Mouse (Mus musculus): Measurements from ENCODE around the gene Eloa.
"Not testable (repeated sequence)": the region's sequence is repeated elsewhere in the genome, so short reads cannot be mapped to it uniquely, and the experiment has no call there.

Eloa gene

DNA sequence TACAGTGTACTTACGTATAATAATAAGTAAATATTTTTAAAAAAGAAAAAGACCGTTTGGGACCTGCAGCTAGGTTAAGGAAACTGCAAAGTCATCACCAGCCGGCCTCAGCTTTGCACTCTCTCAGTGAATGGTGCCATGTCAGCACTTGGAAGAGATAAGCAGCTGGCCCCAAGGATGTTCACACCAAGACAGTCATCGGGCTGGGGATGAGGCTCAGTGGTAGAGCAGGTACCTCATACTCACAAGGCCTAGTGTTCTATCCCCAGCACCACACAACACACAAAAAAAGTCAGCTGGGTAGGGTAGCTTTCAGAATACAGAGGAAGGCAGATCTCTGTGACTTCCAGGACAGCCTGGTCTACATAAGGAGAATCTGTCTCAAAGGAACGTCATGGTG, 36.4 kb downstream of the Eloa start:
- no peak for DNase-seq (ENCODE audit: low read depth, low spot score)

DNA sequence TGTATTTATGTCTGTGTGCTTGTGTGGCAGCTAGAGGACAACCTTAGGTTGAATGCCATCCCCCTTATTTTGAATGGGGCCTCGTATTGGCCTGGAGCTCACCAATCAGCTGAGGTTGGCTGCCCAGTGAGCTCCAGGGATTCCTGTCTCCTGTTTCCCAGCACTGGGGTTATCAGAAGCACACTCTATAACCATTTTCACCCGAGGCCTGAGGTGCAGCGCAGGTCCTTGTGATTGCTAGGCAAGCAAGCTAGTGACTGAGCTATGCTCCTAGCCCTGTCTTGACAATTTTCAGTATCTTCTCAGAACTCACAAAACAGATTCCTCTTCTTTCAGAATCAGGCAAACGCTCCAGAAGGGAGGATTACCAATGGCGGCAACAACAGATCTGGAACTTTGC, 37.0 kb downstream of the Eloa start:
- no peak for DNase-seq (ENCODE audit: low read depth, low spot score)

DNA sequence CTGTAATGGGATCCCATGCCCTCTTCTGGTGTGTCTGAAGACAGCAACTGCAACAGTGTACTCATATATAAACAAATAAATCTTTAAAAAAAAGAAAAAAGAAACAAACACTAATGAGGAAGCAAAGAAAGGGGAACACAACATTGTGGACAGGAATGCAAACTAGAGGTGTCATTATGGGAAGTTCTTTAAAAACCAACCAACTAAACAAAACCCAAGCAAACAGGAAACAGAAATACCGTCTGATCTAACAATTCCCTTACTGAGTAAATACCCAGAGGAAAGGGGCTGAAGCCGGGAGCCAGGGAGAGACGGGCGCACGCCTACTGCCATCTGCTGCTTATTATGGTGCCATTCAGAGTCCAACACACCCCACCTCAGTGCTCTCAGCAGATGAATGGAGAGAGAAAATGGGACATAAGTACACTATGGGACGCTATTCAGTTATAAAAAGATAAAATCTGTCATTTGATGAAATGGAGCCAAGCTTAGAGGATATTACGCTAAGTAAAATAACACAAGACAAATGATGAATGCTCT, 40.0 kb downstream of the Eloa start:
- DNase-seq (ENCODE audit: low read depth, low spot score): no peak

DNA sequence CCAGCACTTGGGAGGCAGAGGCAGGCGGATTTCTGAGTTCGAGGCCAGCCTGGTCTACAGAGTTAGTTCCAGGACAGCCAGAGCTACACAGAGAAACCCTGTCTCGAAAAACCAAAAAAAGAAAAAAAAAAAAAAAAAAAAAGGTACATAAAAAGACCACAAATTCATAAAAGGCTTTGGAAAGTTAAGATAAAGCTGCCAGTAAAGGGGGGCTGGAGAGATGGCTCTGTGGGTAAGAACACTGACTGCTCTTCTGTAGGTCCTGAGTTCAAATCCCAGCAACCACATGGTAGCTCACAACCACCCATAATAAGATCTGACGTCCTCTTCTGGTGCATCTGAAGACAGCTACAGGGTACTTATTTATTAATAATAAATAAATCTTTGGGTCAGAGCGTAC, 41.3 kb downstream of the Eloa start:
- DNase-seq (ENCODE audit: low read depth, low spot score): not testable (repeated sequence)

DNA sequence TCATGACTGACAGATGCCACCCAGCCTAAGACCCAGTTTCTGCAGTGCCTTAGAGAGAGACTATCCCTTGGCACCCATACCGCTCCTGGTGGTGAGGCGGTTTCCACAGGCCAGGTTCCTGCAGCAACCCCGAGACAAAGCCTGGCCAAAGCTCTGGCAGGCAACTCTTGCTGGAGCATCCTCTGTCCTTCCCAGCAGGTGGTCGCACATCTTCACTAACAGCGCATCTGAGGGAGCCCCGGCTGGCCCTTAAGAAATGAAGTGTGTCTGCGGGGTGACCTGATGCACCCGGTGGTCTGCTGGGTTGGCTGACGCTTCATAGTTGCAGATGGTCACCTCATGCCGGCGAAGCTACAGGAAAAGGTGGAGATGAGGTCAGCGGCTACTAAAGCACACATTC, 45.4 kb downstream of the Eloa start:
- no peak for DNase-seq (ENCODE audit: low read depth, low spot score)

DNA sequence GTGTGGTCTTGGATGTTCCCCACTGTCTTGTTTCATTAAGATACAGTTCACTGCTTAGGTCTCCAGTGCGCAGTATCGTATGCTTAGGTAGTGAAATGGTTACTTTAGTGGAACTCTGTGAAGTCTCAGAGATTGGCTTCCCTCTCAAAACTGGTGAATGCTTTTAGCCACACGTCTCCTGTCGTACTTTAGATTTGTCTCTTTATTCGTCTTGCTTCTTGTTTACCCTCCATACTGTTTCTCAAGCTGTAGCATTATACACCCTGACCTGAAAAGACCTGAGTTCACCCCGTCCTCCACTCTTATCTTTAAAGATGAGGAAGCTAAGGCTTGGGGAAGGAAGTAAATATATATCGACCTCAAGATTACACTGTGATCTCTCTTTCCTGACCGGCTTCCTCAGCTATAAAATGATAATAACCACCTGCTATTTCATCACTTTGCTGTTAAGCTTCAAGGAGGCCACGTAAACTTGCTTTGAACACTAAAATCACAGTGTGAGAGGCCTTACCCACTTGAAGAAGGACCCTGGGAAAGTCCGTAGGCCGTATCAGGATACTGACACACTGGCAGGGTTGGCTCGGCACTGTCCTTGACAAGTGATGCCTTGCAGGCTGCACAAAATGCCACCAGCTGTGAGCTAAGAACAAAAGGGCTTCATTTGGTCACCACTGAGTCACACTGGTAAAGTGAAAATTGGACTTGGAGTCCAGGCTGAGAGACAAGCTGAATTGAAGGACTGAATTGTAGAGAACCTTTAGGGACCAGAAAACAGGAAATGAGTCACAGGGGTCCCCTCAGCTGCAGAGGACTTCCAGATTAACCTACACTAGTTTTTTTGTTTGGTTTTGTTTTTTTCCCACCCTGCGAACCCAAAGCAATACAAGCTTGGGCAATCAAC, 48.4 kb downstream of the Eloa start:
- DNase-seq (ENCODE audit: low read depth, low spot score): no peak

DNA sequence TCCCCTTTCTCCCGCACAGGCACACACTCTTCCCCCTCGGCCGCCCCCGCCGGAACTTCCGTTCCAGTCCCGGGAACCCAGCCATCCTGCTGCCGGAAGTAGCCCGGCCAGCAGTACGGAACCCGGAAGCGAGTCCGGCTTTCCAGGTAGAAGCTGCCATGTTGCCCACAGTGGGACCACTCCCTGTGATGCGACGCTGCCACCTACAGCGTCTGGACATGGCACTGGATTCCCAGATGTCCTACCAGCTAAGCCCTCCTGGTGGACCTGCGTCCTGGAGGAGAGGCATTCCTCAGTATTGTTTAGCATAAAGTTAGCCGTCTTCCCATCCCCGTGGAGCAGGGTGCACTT, 49.0 kb downstream of the Eloa start, which contains the start of gene Lypla2:
TSS of gene Lypla2 (minus strand) at position 71 of the 351 bp plus-strand sequence.
- DNase-seq (ENCODE audit: low read depth, low spot score): peak; percentile 64

DNA sequence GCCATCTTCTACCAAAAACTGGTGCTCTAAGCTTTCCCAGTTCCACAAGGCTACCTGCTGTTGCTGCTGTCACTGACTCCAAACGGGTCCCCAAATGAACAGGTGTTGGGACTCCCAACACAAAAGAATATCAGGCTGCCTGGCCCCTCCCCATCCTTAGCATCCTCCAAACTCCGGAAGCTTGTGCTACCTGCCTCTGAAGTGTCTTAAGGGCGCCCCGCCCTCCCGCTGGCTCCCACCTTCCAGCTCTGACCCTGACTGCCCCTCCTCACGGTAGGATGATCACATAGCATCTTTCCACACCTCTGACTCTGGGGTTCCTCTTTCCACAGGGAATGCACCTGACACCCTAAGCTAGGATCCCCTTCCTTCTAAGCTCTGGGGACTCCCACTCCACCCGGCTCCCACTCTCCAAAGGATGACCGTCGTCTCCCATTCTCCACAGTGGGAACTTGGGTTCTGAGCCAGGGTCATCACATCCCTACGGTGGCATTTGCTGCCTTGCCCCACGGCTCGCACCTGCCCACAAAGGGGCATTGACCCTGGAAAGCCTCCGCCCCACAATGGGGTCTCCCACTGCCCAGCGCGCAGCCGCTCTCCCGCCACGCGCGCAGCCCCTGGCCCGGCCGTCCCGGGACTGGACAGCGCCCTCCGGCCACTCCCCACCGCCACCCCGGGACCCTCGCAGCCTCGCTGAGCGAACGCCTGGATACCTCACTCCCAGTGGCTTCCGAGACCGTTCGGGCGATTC, 49.6 kb downstream of the Eloa start:
- DNase-seq (ENCODE audit: low read depth, low spot score): no peak

DNA sequence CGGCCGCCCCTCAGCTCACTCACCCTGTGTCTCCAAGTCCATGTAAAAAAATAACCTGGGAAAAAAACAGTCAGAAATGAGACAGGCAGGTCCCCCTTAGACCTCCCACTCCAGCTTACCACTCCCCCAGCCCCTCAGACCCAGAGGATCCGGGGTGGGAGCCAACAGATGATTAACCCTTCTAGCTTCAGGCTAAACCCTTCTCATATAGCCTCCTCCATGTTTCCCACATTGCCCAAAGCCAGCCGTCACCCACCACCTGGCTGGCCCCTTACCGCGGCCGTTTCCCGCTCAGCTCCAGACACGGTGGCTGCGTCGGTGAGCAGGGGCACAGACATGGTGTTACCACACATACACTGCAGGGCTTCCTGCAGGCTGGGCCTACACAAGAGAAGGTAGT, 51.0 kb downstream of the Eloa start:
- DNase-seq (ENCODE audit: low read depth, low spot score): no peak

DNA sequence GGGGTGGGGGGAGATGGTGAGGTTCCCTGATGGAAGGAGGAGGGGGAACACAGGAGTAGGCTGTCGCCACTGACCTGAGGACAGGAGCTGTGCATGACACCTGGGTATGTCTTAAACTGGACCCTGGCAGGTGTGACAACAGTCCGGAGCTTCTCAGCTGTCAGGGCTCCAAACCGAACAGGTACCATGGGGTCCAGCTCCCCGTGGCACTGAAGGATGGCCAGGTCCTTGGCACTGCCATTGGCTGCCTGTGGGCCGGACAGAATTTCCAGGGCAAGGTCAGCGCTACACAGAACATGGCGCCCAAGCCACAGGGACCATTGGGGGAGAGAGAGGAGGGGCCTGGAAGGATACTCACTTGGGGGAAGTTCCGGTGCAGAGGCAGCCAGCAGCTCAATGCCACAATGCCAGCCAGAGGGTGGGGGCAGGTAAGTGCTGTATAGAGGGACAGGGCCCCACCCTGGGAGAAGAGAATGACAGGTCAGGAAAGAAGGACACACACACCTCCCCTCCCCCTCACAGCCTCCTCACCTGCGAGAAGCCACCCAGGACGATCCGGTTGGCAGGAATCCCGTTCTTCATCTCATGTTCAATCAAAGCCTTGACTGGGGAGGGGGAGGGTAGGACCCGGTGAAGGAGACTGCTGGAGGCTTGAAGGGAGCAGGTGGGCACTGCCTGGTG, 52.4 kb downstream of the Eloa start:
- DNase-seq (ENCODE audit: low read depth, low spot score): no peak

DNA sequence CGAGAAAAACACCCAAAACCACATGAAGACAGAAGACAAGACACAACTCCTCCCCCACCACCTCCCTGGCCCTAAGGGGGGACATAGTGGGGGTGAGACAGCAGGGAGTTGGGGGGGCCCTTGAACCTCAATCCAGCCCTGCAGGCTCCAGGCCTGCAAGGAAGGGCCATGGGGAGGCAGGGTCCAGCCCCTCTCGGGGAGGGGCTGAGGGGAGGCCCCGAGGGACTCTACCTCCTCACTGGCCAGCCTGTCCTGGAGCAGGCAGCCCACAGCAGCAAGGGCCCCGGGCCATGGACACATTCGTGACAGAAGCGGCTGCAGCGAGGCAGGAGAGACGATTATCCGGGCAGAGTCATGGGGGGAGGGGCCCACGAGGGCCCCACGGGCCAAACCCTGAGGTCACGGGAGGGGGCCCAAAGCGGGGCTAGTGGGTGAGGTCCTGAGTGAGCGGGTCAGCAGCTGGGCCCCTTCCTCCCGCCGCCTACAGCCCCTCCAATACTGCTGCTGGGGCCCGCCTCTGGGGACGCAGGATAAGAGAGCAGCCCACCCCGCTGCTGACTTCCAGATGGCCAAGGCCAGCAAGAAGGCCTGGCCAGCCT, 53.2 kb downstream of the Eloa start:
- no peak for DNase-seq (ENCODE audit: low read depth, low spot score)

DNA sequence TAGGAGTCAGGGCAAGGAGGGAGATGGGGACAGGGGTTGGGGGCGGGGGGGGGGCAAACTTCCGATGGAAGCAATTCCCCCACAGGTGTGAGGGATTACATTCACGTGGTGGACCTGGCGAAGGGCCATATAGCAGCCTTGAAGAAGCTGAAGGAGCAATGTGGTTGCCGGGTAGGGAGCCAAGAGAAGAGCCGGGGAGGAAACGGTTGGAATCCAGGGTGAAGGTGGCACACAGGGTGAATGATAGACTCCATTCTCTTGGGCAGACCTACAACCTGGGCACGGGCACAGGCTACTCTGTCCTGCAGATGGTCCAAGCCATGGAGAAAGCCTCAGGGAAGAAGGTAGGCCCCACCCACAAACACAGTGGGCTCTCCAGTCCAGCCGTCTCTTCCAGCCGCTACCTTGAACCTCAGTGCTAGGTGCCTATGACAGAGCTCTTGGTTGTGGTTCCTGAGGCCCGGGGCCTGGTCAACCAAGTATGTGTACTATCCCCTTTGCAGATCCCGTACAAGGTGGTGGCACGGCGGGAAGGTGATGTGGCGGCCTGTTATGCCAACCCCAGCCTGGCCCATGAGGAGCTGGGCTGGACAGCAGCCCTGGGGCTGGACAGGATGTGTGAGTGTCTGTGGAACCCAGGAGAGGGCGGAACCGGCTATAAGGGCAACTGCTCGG, 54.3 kb downstream of the Eloa start:
- DNase-seq (ENCODE audit: low read depth, low spot score): no peak

DNA sequence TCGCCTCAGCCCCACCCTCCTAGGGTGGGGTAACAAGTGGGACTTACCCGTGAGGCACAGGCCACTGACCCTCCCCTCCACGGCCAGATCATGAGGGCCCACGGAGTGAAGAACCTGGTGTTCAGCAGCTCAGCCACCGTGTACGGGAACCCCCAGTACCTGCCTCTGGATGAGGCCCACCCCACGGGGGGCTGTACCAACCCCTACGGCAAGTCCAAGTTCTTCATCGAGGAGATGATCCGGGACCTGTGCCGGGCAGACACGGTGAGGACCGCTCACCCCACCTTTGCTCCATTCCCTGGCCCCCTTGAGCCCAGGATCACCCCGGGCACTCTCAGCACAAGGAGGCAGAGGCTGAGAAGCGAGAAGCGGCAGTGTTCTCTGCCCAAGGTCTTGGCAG, 55.3 kb downstream of the Eloa start:
- DNase-seq (ENCODE audit: low read depth, low spot score): no peak

DNA sequence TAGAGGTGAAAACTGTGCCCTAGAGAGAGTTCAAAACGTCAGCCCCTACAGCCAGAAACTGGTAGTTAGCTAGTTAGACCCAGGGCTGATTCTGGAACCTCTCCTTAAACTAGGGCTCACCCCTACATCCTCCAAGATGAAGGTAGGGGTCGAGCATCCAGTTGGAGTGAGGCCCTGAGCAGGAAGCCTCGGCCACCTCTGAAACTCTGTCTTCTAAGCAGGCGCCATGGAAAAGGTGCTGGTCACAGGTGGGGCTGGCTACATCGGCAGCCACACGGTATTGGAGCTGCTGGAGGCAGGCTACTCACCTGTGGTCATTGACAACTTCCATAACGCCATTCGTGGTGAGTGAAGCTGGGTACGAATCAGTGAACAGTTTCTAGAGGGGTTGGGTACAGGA, 56.5 kb downstream of the Eloa start:
- no peak for DNase-seq (ENCODE audit: low read depth, low spot score)

DNA sequence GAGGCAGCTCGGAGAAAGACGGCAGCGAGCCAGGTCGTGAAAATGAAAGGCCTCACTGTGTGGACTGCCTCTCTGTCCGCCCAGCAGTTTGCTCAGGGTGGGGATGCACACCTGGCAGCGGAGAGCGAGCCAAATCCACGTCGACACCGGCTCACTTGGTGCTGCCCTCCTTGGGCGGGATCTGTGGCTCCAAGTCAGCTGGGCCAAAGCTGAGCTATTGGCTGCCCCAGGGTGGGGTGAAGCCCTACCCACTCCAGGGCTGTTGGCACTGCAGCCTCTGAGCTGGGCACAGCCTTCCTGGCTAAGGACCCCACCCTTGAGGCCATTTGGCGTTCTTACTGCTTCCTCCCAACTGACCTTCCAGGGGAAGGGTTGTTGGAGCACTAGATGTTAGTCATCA, 57.1 kb downstream of the Eloa start:
- no peak for DNase-seq (ENCODE audit: low read depth, low spot score)

DNA sequence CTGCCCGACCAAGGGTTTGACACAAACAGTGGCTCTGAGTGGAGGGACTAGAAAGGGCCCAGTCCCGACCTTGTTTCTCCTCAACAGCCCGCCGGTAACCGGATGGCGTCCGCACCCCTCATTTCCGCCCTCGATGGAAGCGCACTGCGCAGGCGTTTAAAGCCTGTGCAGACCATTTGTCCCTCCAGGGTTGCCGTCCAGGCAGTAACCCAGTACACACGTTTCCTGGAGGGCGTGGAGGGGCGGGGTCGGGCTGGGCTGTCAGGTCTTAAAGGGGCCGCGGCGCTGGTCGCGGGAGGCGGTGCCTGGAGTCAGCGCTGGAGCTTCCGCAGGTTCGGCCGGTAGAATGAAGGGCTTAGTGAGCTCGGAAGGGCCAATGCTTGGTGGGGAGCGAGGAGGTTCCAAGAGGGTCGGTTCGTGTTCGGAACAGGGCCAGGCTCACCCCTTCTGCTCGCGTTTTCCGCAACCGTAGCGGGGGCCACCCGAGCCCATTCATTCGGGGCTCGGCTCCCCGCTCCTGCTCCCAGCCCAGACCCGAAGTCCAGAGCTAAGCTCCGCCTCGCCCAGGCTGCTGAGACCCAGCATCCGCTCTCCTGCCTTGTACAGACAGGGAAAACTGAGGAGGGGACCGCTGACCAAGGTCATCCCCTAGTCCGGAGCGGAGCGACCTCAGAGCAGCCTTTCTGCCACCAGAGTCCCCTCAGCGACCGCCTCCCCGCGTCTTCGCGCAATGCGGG, 57.9 kb downstream of the Eloa start, which contains the start of gene Gale:
TSS of gene Gale (plus strand) at position 271 of the 737 bp plus-strand sequence.
- peak; percentile 93 for DNase-seq (ENCODE audit: low read depth, low spot score)

DNA sequence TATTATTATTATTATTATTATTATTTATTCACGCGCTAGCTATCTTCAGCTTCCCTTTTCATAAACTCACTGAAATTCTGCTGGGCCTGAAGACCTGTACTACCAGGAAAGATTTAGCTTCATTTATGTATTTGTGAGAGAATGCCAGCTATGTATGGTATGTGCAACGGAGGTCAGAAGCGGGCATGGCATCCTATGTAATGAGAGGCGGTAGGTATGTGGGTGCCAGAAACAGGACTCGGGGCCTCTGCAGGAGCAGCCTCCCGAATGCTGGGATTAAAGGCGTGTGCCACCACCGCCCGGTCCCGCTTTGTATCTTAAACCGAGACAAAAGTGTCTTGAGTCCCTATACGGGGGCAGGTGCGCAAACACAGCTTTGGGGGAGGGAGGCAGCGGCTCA, 58.6 kb downstream of the Eloa start:
- DNase-seq (ENCODE audit: low read depth, low spot score): no peak

DNA sequence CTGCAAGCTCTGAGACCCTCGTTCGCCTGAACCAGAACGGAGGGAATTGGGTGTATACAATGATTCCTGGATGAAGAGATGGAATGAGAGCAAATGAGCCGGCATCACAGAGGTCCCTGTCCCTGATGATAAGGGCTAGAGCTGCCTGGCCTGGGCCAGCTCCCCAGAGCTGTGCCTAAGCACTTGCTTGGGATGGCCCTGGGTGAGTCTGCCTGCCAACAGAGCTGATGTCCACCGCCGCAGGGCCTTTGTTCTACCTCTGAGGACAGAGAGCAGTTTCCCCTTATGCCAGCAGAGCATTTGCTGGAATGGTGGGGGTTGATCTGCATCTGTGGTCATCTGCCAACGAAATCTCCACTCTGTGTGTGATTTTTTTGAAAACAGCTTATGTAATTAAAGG, 59.4 kb downstream of the Eloa start:
- no peak for DNase-seq (ENCODE audit: low read depth, low spot score)

DNA sequence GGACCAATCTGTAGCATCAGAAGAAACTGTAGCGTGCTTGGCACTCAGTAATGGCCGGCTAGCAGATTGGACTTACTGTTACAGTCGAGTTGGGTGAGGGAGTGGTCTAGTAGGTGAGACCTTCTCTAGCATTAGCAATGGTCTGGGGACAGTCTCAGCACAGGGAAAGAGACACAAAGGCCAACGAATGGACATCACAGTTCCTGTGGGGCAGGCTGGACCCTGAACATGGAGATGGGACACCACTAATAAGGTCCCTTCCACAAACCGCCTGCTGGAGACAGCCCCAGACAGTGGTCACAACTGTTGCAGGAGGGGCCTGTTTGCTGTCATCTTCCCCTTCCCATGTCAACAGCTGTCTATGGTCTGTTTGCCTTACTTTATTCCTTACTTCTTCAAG, 59.9 kb downstream of the Eloa start:
- DNase-seq (ENCODE audit: low read depth, low spot score): no peak

DNA sequence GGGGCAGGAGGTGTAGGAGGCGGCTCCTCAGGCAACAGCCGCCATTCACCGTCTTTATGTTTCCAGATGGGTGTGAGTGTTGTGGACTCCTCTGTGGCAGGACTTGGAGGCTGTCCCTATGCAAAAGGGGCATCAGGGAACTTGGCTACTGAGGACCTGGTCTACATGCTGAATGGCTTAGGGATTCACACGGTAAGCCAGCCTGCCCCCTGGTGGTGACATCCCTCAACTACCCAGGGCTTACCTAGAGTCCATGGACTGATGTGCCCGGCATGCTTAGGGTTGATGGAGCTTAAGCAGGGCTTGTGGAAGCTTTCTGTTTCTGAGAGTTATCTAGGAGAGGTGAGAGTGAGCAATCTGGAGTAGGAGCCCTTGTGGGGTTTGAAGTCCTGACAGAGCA, 60.8 kb downstream of the Eloa start:
- peak; percentile 82 for DNase-seq (ENCODE audit: low read depth, low spot score)

Data from retina, postnatal 7 days (tissue).